ENCODE assay signal across 9 mouse cellular contexts in the genomic region with DNA sequence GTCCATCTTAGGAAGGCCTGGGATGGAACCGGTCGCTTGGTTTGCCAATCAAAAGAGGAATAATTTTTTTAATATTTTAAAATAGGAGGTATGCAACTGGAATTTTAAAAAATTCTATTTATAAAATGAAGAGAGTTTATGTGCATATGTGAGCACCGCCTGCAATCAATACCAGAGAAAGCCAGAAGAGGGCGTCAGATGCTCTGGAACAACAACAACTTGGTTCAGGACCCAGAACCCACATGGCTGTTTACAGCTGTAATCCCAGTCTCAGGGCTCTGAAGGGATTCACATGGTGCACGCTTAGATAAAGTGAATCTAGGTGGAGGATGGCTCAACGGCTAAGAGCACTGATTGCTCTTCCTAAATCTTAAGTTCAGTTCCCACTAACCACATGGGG. TPM values are rescaled to one million over a fixed set of nuclear protein-coding genes. Genes with fewer than 3 reads are reported as not detected.
A peak's percentile ranks its signal among the peaks of the same experiment; 100 is the strongest.
DNase-seq lines count a peak whose midpoint lies in the region; ATAC-seq lines count a peak whose summit lies in the region.
"Had no signal": no experiment of that assay in that cellular context is flagged by ENCODE, and none has a peak within 500 bp of the region (broad histone marks: within the 10 kb centered on the region; RNA-seq: fewer than 3 reads in every experiment).

No protein-coding gene starts in this region.

- peaks cover 94% of the 10 kb centered on the region for H3K36me3 ChIP-seq in heart, embryonic 10.5 days
- H3K36me3 ChIP-seq in neural tube, embryonic 13.5 days = peaks cover 93% of the 10 kb centered on the region

- 80% methylated on average over 6 of the region's 6 CpGs for WGBS in heart, embryonic 10.5 days
- WGBS in neural tube, embryonic 13.5 days = 76% methylated on average over 6 of the region's 6 CpGs

- H3K4me1 ChIP-seq in heart, embryonic 10.5 days = 0 out of 2 replicates have a peak, but pooled peaks cover under 1% of the 10 kb centered on the region
- H3K4me1 ChIP-seq in neural tube, embryonic 13.5 days (replicated peaks) = no peaks in the 10 kb centered on the region
- H3K4me1 ChIP-seq: embryonic facial prominence, embryonic 13.5 days had no signal

- no peaks in the 10 kb centered on the region for H3K9me3 ChIP-seq in heart, embryonic 10.5 days
- H3K9me3 ChIP-seq in neural tube, embryonic 13.5 days = no peaks in the 10 kb centered on the region
- H3K9me3 ChIP-seq: embryonic facial prominence, embryonic 13.5 days had no signal

- 0 out of 2 replicates have a peak, but pooled peaks have one; percentile 8 for ATAC-seq in neural tube, embryonic 13.5 days (ENCODE audit: low read depth)

- no peaks in the 10 kb centered on the region for H3K27me3 ChIP-seq in heart, embryonic 10.5 days (ENCODE audit: insufficient read depth, poor library complexity, severe bottlenecking)
- no peaks in the 10 kb centered on the region for H3K27me3 ChIP-seq in neural tube, embryonic 13.5 days
- H3K27me3 ChIP-seq: embryonic facial prominence, embryonic 13.5 days had no signal

- intact Hi-C loops in heart, postnatal 14 days (cut with DNase I) = loop anchor here (5.0 kb wide), 1 partner anchor 34 kb away; the partner anchor contains the start of gene Fgfbp3

- H3K4me3 ChIP-seq in heart, embryonic 10.5 days = no peak overlapping the region
- no peak overlapping the region for H3K4me3 ChIP-seq in neural tube, embryonic 13.5 days
- H3K4me3 ChIP-seq: embryonic facial prominence, embryonic 13.5 days had no signal

- peak; percentile 20 to 49 for DNase-seq in heart, postnatal 14 days
- no peak for DNase-seq in heart, embryonic 10.5 days (ENCODE audit: low spot score)
- DNase-seq in neural tube, embryonic 10.5 days (ENCODE audit: extremely low spot score, low spot score) = no peak
- DNase-seq in brain, adult 2 months (ENCODE audit: low read depth, low spot score) = peak; percentile 49
- DNase-seq in lung, postnatal 14 days = peak; percentile 47
- no peak for DNase-seq in frontal cortex, postnatal 36 days (ENCODE audit: low spot score in 2 of 2)
- DNase-seq in frontal cortex, postnatal 10 days (ENCODE audit: low spot score in 2 of 2) = no peak

- no peak overlapping the region for H3K9ac ChIP-seq in neural tube, embryonic 13.5 days
- H3K9ac ChIP-seq: embryonic facial prominence, embryonic 13.5 days had no signal

- no peak overlapping the region for H3K27ac ChIP-seq in heart, embryonic 10.5 days
- no peak overlapping the region for H3K27ac ChIP-seq in neural tube, embryonic 13.5 days (replicated peaks)
- H3K27ac ChIP-seq: embryonic facial prominence, embryonic 13.5 days had no signal

- no peak overlapping the region for H3K4me2 ChIP-seq in neural tube, embryonic 13.5 days
- H3K4me2 ChIP-seq: embryonic facial prominence, embryonic 13.5 days had no signal

RNA-seq across cellular contexts. Expression of gene Fgfbp3, which starts 36.3 kb away (rescaled TPM):
- total RNA-seq in heart, postnatal 14 days (2021) = 1 to 10 TPM; 1.9 TPM
- 4.7 and 5.0 TPM in 2 replicates for polyA plus RNA-seq in heart, embryonic 10.5 days (2016; fragmentation: Nextera tagmentation; extraction: Ambion mirVana)
- 110 and 124 TPM in 2 replicates for polyA plus RNA-seq in neural tube, embryonic 13.5 days (2015; fragmentation: Nextera tagmentation; extraction: Ambion mirVana)

RNA-seq across cellular contexts. Expression of gene Btaf1, which starts 42.8 kb away (rescaled TPM):
- total RNA-seq in heart, postnatal 14 days (2021) = 10 to 100 TPM; 12.9 to 13.4 TPM
- 13.6 TPM in 2 replicates for polyA plus RNA-seq in heart, embryonic 10.5 days (2016; fragmentation: Nextera tagmentation; extraction: Ambion mirVana)
- polyA plus RNA-seq in neural tube, embryonic 13.5 days (2015; fragmentation: Nextera tagmentation; extraction: Ambion mirVana) = 8.7 and 11.2 TPM in 2 replicates

RNA-seq across cellular contexts. Expression of gene Tnks2, which starts 49.1 kb away (rescaled TPM):
- total RNA-seq in heart, postnatal 14 days (2021) = 10 to 100 TPM; 89.3 to 92.3 TPM
- polyA plus RNA-seq in heart, embryonic 10.5 days (2016; fragmentation: Nextera tagmentation; extraction: Ambion mirVana) = 57.2 and 57.3 TPM in 2 replicates
- polyA plus RNA-seq in neural tube, embryonic 13.5 days (2015; fragmentation: Nextera tagmentation; extraction: Ambion mirVana) = 48.4 and 53.2 TPM in 2 replicates

Comparison
In these comparisons a context has a peak if more than half of its experiments do, and no peak if none do; other contexts are left out.
1. DNase-seq: peak in heart, postnatal 14 days (2 of 2), brain, adult 2 months (single experiment) and lung, postnatal 14 days (single experiment); none in heart, embryonic 10.5 days (single experiment), neural tube, embryonic 10.5 days (single experiment), frontal cortex, postnatal 36 days (0 of 2) and frontal cortex, postnatal 10 days (0 of 2).
2. RNA of gene Fgfbp3, which starts 36.3 kb away (polyA plus RNA-seq): 110 to 124 TPM in neural tube, embryonic 13.5 days; 4.7 to 5.0 TPM in heart, embryonic 10.5 days; every median in the first group is over 10 times any median in the second.